Mouse (Mus musculus) heart, embryonic 12.5 days (tissue): ENCODE measurements at regions not wholly inside any gene's neighbourhood (a gene's known extent, or its start where the extent isn't known, plus 50 kb on each side); places are given as distances from the start of the nearest gene placed in this dataset.

ENCODE experiments used
- ATAC-seq: fragments of 200-750 bp; cut with Nextera tagmentation; 2 replicates; pipeline ENCODE4 v1.8.0; 2017; ENCODE audit warnings: moderate TSS enrichment, moderate library complexity; ENCODE audit not compliant: insufficient number of reproducible peaks, low FRiP score
- H3K27ac ChIP-seq: fragments of 300-500 bp; sonication (generic); 2 replicates; pipeline ENCODE4 v1.5.1; 2016; ENCODE audit warnings: mild to moderate bottlenecking, moderate library complexity; ENCODE audit not compliant: poor library complexity, severe bottlenecking
- H3K27me3 ChIP-seq: fragments of 300-500 bp; sonication (generic); replicated peaks from 2 replicates; pipeline ENCODE4 v1.6.1; 2016; ENCODE audit warnings: mild to moderate bottlenecking, moderate library complexity
- H3K36me3 ChIP-seq: fragments of 300-500 bp; sonication (generic); 2 replicates; pipeline ENCODE4 v1.6.1; 2016; ENCODE audit warnings: mild to moderate bottlenecking, moderate library complexity
- H3K4me1 ChIP-seq: fragments of 300-500 bp; sonication (generic); replicated peaks from 2 replicates; pipeline ENCODE4 v1.6.1; 2016; ENCODE audit warnings: mild to moderate bottlenecking
- H3K4me2 ChIP-seq: fragments of 300-500 bp; sonication (generic); 2 replicates; pipeline ENCODE4 v1.6.1; 2016; ENCODE audit warnings: mild to moderate bottlenecking, moderate library complexity
- H3K4me3 ChIP-seq: fragments of 300-500 bp; sonication (generic); 2 replicates; pipeline ENCODE4 v1.5.1; 2016; ENCODE audit warnings: mild to moderate bottlenecking
- H3K9ac ChIP-seq: fragments of 300-500 bp; sonication (generic); 2 replicates; pipeline ENCODE4 v1.6.1; 2016; ENCODE audit warnings: mild to moderate bottlenecking, moderate library complexity
- H3K9me3 ChIP-seq: fragments of 300-500 bp; sonication (generic); replicated peaks from 2 replicates; pipeline ENCODE4 v1.6.1; 2016; ENCODE audit warnings: mild to moderate bottlenecking, moderate library complexity
- WGBS: fragments of 180-500 bp; shearing (Covaris S2); methylation state at CpG from one replicate; pipeline ENCODE4 v1.1.7; 2016; 5-methylcytosine and 5-hydroxymethylcytosine counted together

DNA sequence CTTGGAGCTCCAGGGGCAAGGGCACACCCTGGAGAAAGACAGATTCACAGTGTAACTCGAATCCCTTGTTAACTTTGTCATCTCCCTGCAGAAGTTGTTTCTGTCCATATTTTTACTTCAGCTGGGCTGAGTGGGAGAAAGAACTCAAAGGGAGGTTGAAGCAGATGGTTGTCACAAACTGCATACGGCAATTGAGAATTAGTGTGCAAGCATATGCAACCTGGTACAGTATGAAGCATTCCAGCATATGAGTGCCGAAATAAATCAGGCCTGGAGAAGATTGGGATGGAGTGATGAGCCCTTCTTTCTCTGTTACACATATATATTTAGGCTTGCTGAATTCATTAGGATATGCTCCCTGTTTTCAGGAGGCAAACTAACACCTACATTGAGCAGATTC is 720.7 kb downstream of the Cypt12 start:
- no peak for ATAC-seq
- no peak overlapping the region for H3K27ac ChIP-seq
- no peaks in the 10 kb centered on the region for H3K27me3 ChIP-seq
- H3K9me3 ChIP-seq: no peaks in the 10 kb centered on the region
- H3K4me3 ChIP-seq: no peak overlapping the region
- no peak overlapping the region for H3K4me2 ChIP-seq
- no peaks in the 10 kb centered on the region for H3K4me1 ChIP-seq
- 80% methylated on average over 3 of the region's 3 CpGs for WGBS
- no peak overlapping the region for H3K9ac ChIP-seq
- H3K36me3 ChIP-seq: no peaks in the 10 kb centered on the region

DNA sequence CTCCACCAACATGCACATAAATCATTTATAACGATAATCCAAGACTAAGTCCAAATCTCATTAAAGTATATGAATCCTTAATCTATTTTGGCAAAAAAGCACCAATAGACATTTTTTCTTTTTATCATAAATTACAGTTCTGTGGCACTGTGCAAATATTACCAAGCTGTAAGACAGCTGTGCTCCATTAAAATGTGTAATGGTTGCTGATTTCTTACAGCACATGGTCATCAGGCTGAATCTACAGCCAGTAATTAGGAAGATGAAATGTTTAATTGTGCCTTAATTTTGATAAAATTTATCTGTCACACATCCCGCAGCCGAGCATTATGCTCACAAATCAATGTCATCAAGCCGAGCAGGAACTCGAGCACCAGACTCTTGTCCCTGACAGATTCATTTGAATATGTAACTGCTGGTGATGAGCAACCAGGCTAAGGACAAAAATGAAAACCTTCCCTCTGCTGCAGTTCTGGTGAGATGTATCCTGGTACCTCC is 722.0 kb downstream of the Cypt12 start:
- H3K9me3 ChIP-seq: no peaks in the 10 kb centered on the region
- no peak for ATAC-seq
- whole genome bisulfite sequencing: 83% methylated on average over 5 of the region's 5 CpGs
- no peak overlapping the region for H3K9ac ChIP-seq
- no peak overlapping the region for H3K4me3 ChIP-seq
- no peak overlapping the region for H3K4me2 ChIP-seq
- H3K4me1 ChIP-seq: no peaks in the 10 kb centered on the region
- H3K27ac ChIP-seq: no peak overlapping the region
- no peaks in the 10 kb centered on the region for H3K27me3 ChIP-seq
- no peaks in the 10 kb centered on the region for H3K36me3 ChIP-seq

GRCm38 (mm10) chr3:18671681-18672080 is 723.5 kb downstream of the Cypt12 start:
- no peak for ATAC-seq
- no peaks in the 10 kb centered on the region for H3K4me1 ChIP-seq
- H3K4me2 ChIP-seq: no peak overlapping the region
- H3K27ac ChIP-seq: no peak overlapping the region
- H3K4me3 ChIP-seq: no peak overlapping the region
- no peaks in the 10 kb centered on the region for H3K9me3 ChIP-seq
- no peaks in the 10 kb centered on the region for H3K36me3 ChIP-seq
- H3K9ac ChIP-seq: no peak overlapping the region
- 83% methylated on average over 1 of the region's 1 CpGs for WGBS
- no peaks in the 10 kb centered on the region for H3K27me3 ChIP-seq

- Histone ChIP-seq H3K9me3 (no peaks in the 10 kb centered on the region), H3K27ac (no peak overlapping the region), H3K27me3 (no peaks in the 10 kb centered on the region), H3K9ac (no peak overlapping the region), H3K4me1 (no peaks in the 10 kb centered on the region), H3K4me2 (no peak overlapping the region), H3K36me3 (no peaks in the 10 kb centered on the region), H3K4me3 (no peak overlapping the region)
- ATAC-seq: no peak
- WGBS: 86% methylated on average over 6 of the region's 6 CpGs
These were observed 735.3 kb downstream of the Cypt12 start for GRCm38 (mm10) chr3:18683346-18684101.

DNA sequence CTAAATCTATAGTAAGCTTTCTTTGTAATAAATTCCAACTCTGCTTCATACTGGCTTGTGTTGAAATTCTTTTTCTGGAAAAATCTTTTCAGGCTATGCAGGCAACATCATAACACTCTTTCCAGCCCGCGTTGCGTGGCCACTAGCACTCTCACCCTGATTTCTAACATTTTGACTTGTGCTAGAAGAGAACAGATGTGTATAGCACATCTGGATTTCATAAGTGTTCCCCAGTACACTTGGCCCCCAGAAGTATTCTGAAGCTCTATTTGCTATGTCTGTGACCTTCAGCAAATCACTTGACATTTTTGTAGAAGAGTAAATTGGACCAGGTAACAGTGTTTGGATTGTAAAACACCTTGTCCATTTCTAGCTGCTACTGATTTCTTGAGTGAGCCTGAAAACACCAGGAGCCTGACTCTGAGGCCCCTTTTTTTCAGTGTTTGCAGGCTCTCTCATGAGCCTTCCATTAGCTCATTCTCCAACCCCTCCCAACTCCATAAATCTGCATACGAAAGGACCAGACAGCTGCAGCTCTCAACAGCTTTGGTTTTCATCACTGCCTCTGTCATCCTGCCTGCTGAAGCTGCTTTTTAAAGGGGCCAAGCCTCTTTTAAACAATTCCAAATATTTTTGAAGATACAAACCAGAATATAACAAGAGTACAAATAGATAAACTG is 747.0 kb downstream of the Cypt12 start:
- Histone ChIP-seq H3K27ac (no peak overlapping the region), H3K4me1 (no peaks in the 10 kb centered on the region), H3K27me3 (no peaks in the 10 kb centered on the region), H3K4me3 (no peak overlapping the region), H3K4me2 (no peak overlapping the region), H3K36me3 (no peaks in the 10 kb centered on the region), H3K9ac (no peak overlapping the region), H3K9me3 (no peaks in the 10 kb centered on the region)
- no peak for ATAC-seq
- 69% methylated on average over 4 of the region's 4 CpGs for WGBS

- ATAC-seq: no peak
- Histone ChIP-seq H3K9ac (no peak overlapping the region), H3K4me3 (no peak overlapping the region), H3K27me3 (no peaks in the 10 kb centered on the region), H3K4me2 (no peak overlapping the region), H3K27ac (no peak overlapping the region), H3K4me1 (no peaks in the 10 kb centered on the region), H3K9me3 (no peaks in the 10 kb centered on the region), H3K36me3 (no peaks in the 10 kb centered on the region)
- 87% methylated on average over 2 of the region's 2 CpGs for WGBS
These were observed 748.9 kb downstream of the Cypt12 start for GRCm38 (mm10) chr3:18696981-18697660.

GRCm38 (mm10) chr3:18698106-18698505 is 749.9 kb downstream of the Cypt12 start:
- H3K27me3 ChIP-seq: no peaks in the 10 kb centered on the region
- no peak overlapping the region for H3K4me2 ChIP-seq
- no peak for ATAC-seq
- no peak overlapping the region for H3K9ac ChIP-seq
- H3K4me1 ChIP-seq: no peaks in the 10 kb centered on the region
- no peak overlapping the region for H3K27ac ChIP-seq
- H3K36me3 ChIP-seq: no peaks in the 10 kb centered on the region
- H3K4me3 ChIP-seq: no peak overlapping the region
- no peaks in the 10 kb centered on the region for H3K9me3 ChIP-seq

DNA sequence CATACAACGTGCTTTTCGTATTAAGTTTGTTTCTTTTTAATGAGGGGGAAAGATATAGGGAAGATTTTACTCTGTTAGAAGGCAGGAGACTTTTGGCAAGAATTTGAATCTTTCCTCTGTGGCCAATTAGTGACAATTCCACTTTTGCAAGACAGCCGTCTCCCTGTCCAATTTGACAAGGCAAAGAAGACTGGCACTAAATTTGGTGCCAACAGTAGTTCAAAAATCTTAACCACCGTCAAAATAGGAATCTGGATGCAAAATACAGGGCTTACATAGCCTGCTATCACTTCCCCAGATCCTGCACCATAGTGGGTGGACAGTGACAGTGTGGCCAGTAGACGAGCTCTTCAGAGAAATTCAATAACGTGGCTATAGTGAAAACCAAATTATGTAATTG is 757.0 kb downstream of the Cypt12 start:
- no peak overlapping the region for H3K9ac ChIP-seq
- no peaks in the 10 kb centered on the region for H3K27me3 ChIP-seq
- no peak overlapping the region for H3K4me3 ChIP-seq
- H3K36me3 ChIP-seq: no peaks in the 10 kb centered on the region
- H3K4me1 ChIP-seq: no peaks in the 10 kb centered on the region
- 74% methylated on average over 6 of the region's 6 CpGs for WGBS
- H3K4me2 ChIP-seq: no peak overlapping the region
- H3K9me3 ChIP-seq: no peaks in the 10 kb centered on the region
- no peak overlapping the region for H3K27ac ChIP-seq
- no peak for ATAC-seq

DNA sequence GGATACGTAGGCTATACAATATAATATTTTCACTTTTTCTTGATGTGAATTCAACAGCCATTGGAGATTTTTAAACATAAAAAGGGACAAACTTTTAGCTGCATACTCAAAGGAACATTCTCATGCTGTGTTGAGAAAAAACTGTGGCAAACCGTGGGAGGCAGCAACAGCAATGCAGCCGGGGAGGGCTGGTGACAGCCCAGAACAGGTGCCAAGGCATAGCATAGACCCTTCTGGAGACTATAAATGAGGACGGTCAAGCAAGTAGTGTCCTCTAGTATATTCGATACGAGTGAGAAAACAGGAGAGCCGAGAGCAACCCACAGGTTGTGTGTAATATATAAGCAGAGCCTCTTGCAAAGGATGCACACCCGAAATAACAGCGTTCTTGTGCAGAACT is 757.5 kb downstream of the Cypt12 start:
- no peak overlapping the region for H3K27ac ChIP-seq
- WGBS: 74% methylated on average over 9 of the region's 9 CpGs
- no peaks in the 10 kb centered on the region for H3K9me3 ChIP-seq
- no peaks in the 10 kb centered on the region for H3K4me1 ChIP-seq
- H3K9ac ChIP-seq: no peak overlapping the region
- no peaks in the 10 kb centered on the region for H3K36me3 ChIP-seq
- no peak overlapping the region for H3K4me2 ChIP-seq
- H3K27me3 ChIP-seq: no peaks in the 10 kb centered on the region
- no peak for ATAC-seq
- no peak overlapping the region for H3K4me3 ChIP-seq

GRCm38 (mm10) chr3:18706356-18706755 is 758.1 kb downstream of the Cypt12 start:
- no peak overlapping the region for H3K9ac ChIP-seq
- no peaks in the 10 kb centered on the region for H3K27me3 ChIP-seq
- H3K27ac ChIP-seq: no peak overlapping the region
- no peaks in the 10 kb centered on the region for H3K36me3 ChIP-seq
- H3K4me1 ChIP-seq: no peaks in the 10 kb centered on the region
- ATAC-seq: no peak
- H3K9me3 ChIP-seq: no peaks in the 10 kb centered on the region
- no peak overlapping the region for H3K4me3 ChIP-seq
- H3K4me2 ChIP-seq: no peak overlapping the region

- Histone ChIP-seq H3K4me2 (no peak overlapping the region), H3K9ac (no peak overlapping the region), H3K9me3 (no peaks in the 10 kb centered on the region), H3K4me3 (no peak overlapping the region), H3K27ac (no peak overlapping the region), H3K27me3 (no peaks in the 10 kb centered on the region), H3K36me3 (no peaks in the 10 kb centered on the region), H3K4me1 (no peaks in the 10 kb centered on the region)
- no peak for ATAC-seq
- WGBS: 82% methylated on average over 3 of the region's 3 CpGs
These were observed 759.5 kb downstream of the Cypt12 start for GRCm38 (mm10) chr3:18707730-18708129.
